Mouse (Mus musculus) adipose tissue, adult 10 weeks (tissue): ENCODE measurements around the gene 4921539E11Rik. TPM values are rescaled to one million over a fixed set of nuclear protein-coding genes. Genes with fewer than 3 reads are reported as not detected.

Experiments
- polyA plus RNA-seq: library from polyadenylated mRNA; stranded (reverse); fragments of 350-450 nt; fragmentation: Illumina TruSeq; extraction: RNeasy Lipid Tissue Mini Kit (QIAGEN cat#74804); gene quantifications from one replicate; pipeline ENCODE4 v1.2.3, GENCODE M21; 2014; ENCODE audit warnings: low read depth, low replicate concordance

4921539E11Rik gene
- 1.3 TPM for polyA plus RNA-seq

DNA sequence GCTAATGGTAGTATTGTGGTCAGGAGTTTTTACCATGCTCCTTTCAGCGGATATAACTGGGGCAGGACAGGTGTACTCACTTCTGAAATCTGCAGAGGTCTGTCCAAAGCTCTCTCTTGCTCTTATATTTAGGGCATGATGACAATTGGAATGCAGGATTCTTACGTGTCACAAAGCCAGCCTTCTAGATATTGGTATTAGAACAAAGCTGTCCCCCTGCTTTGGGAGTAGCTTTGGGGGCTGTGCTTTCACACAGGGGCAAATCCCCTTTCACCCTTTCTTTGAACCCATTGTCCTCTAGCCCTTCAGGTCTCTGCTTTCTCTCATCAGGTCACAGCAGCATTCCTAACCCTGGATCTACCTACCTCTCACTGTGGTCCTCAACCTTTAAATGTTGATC lies at the start of gene 4921539E11Rik:
Gene 4921539E11Rik, minus strand, starts transcription at position 101 of the 400 bp plus-strand sequence.

DNA sequence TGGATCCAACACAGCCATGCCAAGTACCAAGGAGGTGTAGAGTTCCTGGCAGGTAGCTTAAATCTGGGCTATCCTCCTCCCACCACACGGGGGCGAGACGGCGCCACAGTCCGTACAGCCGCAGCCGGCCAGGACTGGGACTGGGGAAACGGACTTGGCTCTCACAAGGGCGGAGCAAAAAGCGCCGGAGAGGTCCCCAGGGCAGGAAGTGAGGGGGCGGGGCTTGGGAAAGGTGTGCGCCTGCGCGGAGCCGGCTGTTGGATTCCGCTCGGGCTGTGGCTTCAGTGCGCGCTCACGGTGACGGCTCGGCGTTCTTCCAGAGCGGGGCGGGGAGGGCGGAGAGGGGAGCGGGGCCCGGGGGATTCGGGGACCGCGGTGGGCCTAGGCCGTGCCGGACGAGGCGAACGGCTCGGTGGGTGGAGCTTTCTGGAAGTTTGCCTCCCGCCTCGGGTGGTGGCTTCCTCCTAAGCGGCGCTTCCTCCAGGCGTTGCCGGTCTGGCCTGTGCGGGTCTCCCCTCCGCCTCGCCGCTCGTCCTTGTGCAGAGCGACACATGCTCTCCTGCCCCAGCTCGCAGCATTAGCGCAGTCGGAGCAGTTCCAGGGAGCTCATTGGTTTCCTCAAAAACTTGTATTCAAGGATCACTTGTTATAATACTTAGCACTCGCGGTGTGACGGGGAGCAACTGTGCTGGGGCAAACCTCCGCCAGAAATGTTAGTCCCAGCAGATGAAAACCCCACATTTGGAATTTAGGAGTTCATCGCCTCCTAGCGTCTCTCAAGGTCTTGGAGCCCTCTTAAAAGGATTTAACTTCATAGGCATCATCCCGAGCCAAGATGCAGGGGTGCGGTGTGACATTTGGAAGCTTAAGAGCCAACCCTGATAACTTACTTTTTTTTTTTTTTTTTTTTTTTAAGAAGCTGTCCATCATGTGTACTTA lies 23.2 kb upstream of the 4921539E11Rik start, which contains the start of gene Oma1:
Gene Oma1, plus strand, starts transcription at position 226 of the 939 bp plus-strand sequence.

DNA sequence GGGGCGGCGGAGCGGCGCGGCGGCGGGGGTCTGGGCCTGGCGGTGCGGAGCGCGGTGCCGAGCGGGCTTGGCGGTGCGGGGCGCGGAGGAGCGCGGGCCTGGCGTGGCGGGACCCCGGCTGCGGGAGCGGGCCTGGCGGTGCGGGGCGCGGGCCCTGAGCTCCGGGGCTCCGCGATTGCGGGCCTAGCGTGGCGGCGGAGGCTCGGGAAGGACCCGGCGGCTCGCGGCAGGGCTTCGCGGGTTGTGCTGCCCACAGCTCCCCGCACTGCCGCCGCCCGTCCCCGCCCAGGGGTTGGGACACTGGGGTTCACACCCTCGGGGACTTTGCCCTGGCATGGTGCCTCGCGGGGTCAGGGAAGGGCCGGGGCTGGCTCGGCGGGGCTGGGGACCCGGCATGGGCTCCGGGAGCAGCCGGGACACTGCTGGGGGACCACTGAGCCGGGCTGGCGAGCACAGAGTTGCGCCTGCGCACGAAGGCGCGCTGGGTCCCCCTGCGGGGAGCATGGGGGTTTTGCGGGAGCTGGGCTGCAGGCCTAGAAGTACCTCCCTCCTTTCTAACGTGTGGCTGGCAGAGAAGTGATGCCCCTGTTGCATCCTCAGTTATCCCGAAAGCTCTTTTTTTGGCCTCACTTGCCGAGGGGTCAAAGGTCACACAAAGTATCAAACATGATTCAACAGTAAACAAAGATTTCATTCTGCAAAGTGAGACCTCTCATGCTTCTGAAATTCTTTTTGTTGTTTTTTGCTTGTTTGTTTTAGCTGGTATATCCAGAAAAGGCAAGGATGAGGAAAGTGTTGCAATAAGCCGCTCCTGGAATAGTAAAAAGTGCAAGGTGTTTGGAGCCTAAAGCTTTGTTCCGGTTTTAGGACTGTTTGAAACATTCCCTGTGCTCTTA lies 75.5 kb downstream of the 4921539E11Rik start, which contains the start of gene Slc35d1:
Gene Slc35d1, minus strand, starts transcription at position 240 of the 896 bp plus-strand sequence.

Other genes starting within 250 kb of the 4921539E11Rik start
- gene Mier1, start 176.5 kb downstream of the 4921539E11Rik start, polyA plus RNA-seq = 26.7 TPM
- 6.9 TPM for gene Wdr78, start 176.3 kb downstream of the 4921539E11Rik start, polyA plus RNA-seq
- 5.8 TPM for gene Slc35d1, start 75.7 kb downstream of the 4921539E11Rik start, polyA plus RNA-seq
- 15.1 TPM for gene Oma1, start 22.9 kb upstream of the 4921539E11Rik start, polyA plus RNA-seq